Mouse (Mus musculus): ENCODE results near the gene Pdzd7. TPM values are rescaled to one million over a fixed set of nuclear protein-coding genes. Genes with fewer than 3 reads are reported as not detected.
"Not testable (repeated sequence)": the region's sequence is repeated elsewhere in the genome, so short reads cannot be mapped to it uniquely, and the experiment has no call there.

Gene Pdzd7
- polyA plus RNA-seq, 1 experiment from 2014 or later = 0.08 TPM

DNA sequence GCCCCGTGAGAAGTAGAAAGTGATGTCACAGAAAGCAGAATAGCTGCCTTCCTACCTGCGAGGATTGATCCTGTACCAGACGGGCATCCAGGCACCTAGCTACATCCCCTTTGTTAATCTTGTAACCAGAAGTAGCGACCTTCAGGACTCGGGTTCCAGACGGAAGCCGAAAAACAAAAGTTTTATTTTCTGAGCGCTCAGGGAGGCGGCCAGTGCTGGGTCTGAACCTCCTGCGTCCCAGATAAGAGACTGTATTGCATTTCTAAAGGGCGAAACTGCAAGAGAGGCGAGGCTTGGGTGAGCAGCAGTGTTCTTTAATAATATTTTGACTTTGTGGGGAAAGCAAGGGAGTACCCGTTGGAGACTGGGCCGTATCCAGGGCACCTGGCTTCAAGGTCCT, 13.3 kb upstream of the Pdzd7 start:
- DNase-seq (ENCODE audit: low spot score) = no peak

DNA sequence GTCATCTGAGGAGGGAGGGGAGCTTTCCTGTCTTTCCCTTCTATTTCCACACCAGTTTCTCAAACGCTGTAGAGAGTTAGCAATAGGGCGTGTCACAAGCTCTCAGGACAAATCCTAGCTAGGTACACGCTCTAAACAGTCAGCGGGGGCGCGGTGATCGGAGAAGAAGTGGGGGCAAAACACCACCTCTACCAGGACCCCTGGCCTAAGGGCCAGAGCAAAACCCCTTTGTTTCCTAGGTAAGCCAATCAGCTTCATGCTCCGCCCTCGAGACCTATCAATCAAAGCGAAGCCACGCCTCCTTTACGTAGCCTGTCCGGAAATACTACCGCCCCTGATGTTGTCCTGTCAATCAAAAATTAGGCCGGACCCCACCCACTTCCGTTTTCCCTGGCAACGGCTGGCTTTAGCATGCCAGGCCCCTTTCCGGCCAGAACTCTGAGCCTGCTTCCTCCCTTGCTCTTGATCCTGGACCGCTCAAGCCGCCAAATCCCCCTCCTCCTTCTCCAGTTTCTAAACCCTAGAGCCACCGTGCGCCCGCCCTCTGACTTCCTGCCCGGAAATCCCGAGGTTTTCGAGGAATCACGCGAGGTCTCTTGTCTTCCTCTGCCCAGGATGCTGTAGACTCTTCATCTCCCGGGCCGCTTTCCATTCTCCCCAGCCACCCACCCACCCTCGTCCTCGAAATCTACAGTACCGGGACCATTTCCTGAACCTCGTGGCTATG, 12.8 kb upstream of the Pdzd7 start:
- peak; percentile 96 for DNase-seq (ENCODE audit: low spot score)

DNA sequence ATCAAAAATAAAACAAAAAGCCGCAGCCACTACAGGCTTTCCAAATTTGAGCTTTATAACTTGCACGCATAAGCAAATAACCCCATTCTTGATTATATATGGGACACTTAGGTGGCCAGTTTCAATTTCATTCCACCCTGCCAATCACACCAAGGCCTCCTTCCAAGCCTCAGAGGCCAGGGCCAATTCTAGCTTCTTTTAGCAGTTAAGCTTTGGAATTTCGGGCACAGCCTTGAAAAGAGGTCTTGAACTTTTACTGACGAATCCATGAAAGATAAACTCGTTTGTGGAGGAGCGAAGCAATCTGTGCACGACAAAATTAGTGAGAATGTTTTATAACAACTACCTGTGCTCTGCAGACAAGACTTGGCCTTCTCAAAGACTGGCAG, 12.2 kb upstream of the Pdzd7 start:
- no peak for DNase-seq (ENCODE audit: low spot score)

DNA sequence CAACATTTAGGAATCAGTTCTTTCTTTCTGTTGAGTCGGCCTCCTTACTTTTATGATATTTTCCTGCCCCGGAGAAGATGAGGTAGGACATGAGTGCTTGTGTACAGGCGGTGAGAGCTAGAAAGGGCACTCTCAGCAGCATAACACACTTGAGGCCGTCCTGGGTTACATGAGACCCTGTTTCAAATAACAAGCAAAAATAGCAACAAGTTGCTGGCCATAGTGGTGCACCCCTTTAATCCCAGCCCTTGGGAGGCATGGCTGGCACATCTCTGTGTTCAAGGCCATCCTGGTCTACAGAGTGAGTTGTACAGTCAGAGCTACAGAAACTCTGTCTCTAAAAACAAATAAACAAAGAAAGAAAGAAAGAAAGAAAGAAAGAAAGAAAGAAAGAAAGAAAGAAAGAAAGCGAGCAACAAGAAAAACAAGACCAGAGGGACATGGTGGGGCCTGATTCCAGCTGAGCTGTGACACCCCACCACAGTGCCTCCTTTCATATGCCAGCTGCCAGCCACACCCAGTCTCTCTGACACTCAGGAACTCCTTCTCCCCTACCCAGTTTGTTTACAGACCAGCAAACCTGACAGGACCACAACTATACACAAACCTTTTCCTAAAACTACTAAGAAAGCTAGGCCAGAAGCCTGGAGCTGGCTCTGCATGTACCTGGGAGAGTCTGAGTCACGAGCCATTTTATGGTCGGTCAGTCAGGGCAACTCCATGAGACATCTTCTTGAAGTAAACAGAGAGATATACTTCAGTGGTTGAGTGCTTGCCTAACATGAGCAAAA, 11.6 kb upstream of the Pdzd7 start:
- peak; percentile 85 for DNase-seq (ENCODE audit: low spot score)

DNA sequence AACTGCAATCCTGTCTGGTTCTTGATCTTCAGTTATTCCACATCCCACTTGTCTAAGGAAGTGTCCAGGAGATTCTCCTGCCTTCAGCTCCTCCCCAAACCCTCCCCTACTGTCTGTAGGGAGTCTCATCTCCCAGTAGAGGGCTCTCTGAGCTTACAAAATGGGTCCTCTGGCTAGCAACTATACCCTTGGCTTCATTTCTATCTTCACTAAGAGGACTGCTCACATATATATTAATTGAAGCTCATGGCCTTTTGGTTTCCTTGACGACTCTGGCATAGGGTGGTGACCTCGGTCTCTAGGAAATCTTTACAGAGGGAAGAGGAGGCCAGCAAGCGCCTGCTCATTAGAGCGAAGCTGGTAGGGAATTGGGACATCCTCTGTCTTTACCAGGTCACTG, 10.8 kb upstream of the Pdzd7 start:
- DNase-seq (ENCODE audit: low spot score) = peak; percentile 64

DNA sequence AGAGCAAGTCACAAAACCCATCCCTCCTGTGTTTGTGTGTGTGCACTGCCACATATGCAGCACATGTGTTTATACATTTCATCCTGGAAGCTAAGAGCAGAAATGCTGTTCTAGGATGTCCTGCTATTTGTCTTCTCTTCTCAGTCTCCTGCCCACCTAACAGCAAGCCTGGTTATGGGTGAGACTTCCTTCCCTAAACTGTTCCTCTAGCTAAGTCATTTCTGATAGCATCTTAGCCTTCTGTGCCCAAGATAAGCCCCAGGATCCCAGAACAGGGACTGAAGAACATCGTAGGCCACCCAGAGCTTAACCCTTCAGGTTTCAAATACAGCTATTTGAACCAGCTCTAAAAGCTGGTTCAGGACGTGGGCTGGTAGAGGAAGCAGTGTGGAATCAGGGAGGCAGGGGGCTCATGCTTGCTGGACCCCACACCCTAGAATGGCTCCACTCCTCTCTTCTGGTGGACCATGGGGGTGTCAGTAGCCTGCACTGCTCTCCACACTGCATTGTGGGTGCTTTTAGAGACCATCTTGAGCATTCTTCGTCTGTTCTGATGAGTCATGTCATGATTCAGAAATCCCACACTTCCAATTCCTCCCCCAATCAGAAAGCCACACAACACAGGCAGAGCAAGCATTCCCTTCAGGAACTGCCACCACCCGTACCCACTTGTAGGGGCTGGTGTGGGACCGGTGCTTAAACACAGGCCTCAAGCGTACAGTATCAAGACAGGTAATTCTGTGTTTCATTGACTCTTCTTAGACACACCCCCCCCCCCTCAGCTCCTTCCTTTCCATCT, 9.6 kb upstream of the Pdzd7 start:
- DNase-seq (ENCODE audit: low spot score) = no peak

GRCm38 (mm10) chr19:45053451-45053850, 7.9 kb upstream of the Pdzd7 start:
- DNase-seq (ENCODE audit: low spot score) = no peak

DNA sequence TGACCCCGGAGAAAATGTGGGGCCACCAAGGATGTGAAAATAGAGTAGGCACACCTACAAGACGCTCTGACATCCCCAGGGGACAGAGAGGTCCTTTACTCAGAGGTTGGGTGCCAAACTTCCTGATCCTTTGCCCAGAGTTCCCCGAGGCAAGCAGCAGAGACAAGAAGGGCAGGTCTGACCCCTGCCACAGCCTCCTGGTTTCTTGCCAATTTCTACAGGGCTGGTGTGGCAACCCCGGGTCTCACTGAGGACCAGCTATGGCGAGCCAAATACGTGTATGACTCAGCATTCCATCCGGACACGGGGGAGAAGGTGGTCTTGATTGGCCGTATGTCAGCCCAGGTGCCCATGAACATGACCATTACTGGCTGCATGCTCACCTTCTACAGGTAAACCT, 4.0 kb upstream of the Pdzd7 start:
- no peak for DNase-seq (ENCODE audit: low spot score)

GRCm38 (mm10) chr19:45048644-45049365, 3.3 kb upstream of the Pdzd7 start:
- no peak for DNase-seq (ENCODE audit: low spot score)

DNA sequence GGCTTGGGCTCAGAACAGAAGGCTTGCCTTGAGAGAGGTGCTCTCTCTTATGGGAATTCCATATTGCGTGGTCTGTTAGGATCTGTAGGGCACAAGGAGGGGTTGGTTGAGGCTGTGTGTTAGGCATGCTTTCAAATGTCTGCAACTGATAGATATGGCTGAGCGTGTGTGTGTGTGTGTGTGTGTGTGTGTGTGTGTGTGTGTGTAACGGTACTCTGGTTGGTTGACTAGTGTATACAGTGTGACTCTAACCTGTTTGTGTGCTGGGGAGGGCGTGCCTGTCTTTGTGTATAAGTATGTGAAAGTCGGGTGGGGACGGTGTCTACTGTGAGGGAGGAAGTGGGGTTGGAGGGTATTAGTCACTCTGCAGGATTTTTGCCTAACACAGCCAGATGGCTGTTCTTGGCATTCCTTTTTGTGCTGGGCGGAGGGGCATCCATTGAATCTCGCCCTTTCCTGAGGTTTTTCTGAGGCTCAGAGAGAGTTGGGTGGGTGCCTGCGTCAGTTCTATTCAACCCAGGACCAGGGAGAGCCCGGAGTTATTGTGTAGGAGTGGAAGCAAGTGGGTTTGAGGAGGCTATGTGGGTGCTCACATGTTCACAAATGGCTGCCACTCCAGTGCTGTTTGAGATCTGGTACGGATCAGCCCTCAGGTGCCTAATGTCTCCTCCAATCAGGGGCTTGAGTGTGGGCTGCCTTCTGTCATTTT, 2.6 kb upstream of the Pdzd7 start:
- peak; percentile 60 for DNase-seq (ENCODE audit: low spot score)

- DNase-seq (ENCODE audit: low spot score) = peak; percentile 91
Measured at GRCm38 (mm10) chr19:45047417-45047934, 2.0 kb upstream of the Pdzd7 start, which contains the start of gene Sfxn3. Sfxn3 (plus strand) TSS chr19:45047503.

DNA sequence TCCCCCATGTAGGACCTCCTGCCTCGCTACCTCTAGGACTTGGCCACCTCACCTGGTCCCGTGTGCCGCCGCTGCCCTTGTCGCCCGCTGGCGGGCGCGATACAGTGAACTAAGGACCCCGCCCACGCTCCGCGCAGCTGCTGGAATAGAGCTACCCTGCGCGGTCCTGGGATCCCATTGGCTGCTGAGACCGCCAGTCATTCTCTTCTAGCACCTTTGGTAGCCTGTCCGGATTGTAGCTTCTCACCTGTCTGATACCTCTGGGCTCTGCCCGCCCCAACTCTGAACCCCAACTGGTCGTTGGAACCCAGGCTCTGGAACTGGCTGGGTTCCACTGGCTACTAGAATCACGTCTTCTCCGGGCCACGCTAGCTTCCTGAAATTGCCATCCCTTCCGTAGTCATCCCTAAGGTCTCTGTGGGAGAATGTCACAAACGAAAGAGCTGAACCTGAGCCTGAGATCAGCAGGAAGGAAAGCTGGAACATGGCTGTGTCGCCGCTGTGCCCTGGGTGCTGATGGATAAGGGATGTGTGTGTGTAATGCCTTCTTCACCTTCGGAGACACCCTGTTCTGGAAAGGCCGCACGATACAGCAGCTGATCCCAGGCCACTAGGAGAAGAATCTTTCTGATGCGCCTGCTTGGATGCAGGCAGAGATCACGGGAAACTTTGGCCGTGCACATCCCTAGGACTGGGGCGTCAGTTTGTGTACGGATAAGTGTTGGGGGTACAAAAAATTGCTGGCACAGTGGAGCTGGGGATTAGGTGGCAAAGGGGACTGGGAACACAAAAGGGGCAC, 1.2 kb upstream of the Pdzd7 start:
- DNase-seq (ENCODE audit: low spot score) = peak; percentile 83

GRCm38 (mm10) chr19:45045236-45045635, 281 bp downstream of the Pdzd7 start:
- DNase-seq (ENCODE audit: low spot score) = no peak

DNA sequence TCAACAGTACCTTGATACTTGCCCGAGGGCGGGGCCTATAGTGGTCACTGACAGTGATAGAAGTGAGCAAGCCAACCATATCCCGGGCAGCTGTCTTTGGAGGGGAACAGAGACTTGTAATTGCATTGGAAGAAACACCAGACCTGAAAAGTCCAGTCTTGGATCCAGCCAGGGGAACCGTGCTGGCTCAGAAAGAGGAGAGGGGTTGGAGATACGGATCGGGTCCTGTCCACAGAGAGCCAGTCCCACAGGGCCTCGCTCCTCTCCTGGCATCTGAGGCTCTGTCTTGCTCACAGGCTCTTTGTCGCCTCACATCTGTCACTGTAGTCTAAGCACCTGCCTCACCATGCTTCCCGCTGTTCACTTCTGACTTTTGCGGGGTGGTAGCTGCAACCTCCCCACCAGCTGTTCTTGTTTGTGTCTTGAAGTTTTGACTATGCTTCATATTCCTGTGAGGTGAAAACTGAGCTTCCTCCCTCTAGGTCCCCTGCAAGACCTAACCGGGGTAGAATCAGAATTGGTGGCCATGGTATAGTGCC, 1.1 kb downstream of the Pdzd7 start:
- peak; percentile 54 for DNase-seq (ENCODE audit: low spot score)

- no peak for DNase-seq (ENCODE audit: low spot score)
Measured at GRCm38 (mm10) chr19:45040214-45040613, 5.3 kb downstream of the Pdzd7 start.

GRCm38 (mm10) chr19:45038198-45038597, 7.3 kb downstream of the Pdzd7 start:
- not testable (repeated sequence) for DNase-seq (ENCODE audit: low spot score)

DNA sequence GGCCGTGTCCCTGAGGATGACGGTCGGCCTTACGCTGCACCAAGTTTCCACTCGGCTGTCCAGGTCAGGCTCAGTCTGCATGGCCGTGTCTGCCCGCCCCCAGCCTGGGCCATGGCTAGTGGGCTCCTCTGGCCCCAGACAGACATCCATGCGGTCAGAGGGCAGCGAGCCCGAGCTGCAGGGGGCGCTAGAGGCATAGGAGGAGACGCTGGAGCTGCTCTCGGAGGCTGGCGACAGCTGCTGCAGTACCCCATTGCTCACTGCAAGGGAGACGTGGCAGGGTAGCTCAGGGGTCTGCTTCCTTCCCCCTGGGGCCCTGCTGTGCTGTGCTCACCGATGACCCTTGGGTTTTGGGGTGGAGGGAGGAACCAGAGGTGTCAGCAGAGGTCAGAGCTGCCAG, 8.7 kb downstream of the Pdzd7 start:
- DNase-seq (ENCODE audit: low spot score) = peak; percentile 48

DNA sequence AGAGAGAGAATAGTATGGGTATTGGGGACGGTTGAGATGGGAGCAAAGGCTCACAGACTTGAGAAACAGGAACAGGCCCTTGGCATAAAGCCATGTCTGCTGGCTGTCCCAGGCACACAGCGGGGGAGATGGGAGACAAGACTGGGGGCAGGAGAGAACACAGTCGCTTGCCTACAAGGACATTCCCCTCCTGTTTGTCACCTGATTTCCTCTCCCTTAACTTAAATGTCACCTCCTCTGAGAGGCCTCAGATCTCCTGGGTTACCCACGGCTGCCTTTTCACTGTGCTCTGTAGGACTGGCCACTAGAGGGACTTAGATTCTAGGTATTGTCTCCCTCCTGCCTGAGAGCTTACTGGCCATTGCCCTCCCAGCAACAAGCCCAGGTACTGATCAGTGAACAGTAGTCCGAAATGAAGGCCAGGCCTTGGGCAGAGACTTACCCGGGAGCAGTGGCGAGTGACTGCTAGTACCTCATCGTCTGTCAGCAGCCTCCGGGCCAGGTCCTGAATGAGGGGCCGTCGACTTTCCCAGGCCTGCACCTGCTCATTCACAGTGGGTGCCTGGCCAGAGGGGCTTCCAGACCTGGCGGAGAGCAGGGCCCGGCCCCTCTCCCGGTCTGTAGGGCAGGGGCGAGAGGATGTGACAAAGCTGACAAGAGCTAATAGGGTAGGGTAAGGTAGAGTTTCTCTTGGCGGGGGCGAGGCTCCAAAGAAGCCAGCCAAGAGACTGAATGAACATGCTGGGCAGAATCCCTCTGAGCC, 12.8 kb downstream of the Pdzd7 start:
- no peak for DNase-seq (ENCODE audit: low spot score)

All from thymus, postnatal 0 days (tissue).